Mouse (Mus musculus) hindbrain, embryonic 11.5 days (tissue): ENCODE data around the gene Wdr20. TPM values are rescaled to one million over a fixed set of nuclear protein-coding genes. Genes with fewer than 3 reads are reported as not detected.

Source experiments
- ATAC-seq: fragments of 200-750 bp; cut with Nextera tagmentation; 2 replicates; pipeline ENCODE4 v1.8.0; 2017; ENCODE audit warnings: mild to moderate bottlenecking, moderate TSS enrichment, moderate library complexity; ENCODE audit not compliant: low FRiP score
- DNase-seq: peaks from one replicate; pipeline ENCODE4 v3.0.0-alpha.2; 2015; ENCODE audit warnings: low spot score
- H3K27ac ChIP-seq: fragments of 300-500 bp; sonication (generic); 2 replicates; pipeline ENCODE4 v1.5.1; 2014; ENCODE audit warnings: mild to moderate bottlenecking, low read depth, low read length
- H3K27me3 ChIP-seq: fragments of 300-500 bp; sonication (generic); 2 replicates; pipeline ENCODE4 v1.6.1; 2014; ENCODE audit warnings: mild to moderate bottlenecking, low read length, moderate library complexity, mixed read lengths; ENCODE audit not compliant: control insufficient read depth, insufficient read depth
- H3K36me3 ChIP-seq: fragments of 300-500 bp; sonication (generic); 2 replicates; pipeline ENCODE4 v1.6.1; 2014; ENCODE audit warnings: mild to moderate bottlenecking, low read length, moderate library complexity, mixed read lengths; ENCODE audit not compliant: control insufficient read depth, insufficient read depth
- H3K4me1 ChIP-seq: fragments of 300-500 bp; sonication (generic); replicated peaks from 2 replicates; pipeline ENCODE4 v1.6.1; 2014; ENCODE audit warnings: low read length, mixed read lengths; ENCODE audit not compliant: control insufficient read depth, insufficient read depth
- H3K4me2 ChIP-seq: fragments of 300-500 bp; sonication (generic); replicated peaks from 2 replicates; pipeline ENCODE4 v1.6.1; 2014; ENCODE audit warnings: mild to moderate bottlenecking, low read depth, low read length
- H3K4me3 ChIP-seq: fragments of 300-500 bp; sonication (generic); 2 replicates; pipeline ENCODE4 v1.5.1; 2014; ENCODE audit warnings: low read depth, low read length
- H3K9ac ChIP-seq: fragments of 300-500 bp; sonication (generic); 2 replicates; pipeline ENCODE4 v1.6.1; 2014; ENCODE audit warnings: low read depth, low read length
- H3K9me3 ChIP-seq: fragments of 300-500 bp; sonication (generic); 2 replicates; pipeline ENCODE4 v1.6.1; 2016; ENCODE audit warnings: low read length; ENCODE audit not compliant: control insufficient read depth
- WGBS: fragments of 180-500 bp; shearing (Covaris S2); extraction: QIAGEN DNeasy Blood & Tissue Kit; methylation state at CpG from one replicate; pipeline ENCODE4 v1.1.7; 2014; 5-methylcytosine and 5-hydroxymethylcytosine counted together
- polyA plus RNA-seq: library from polyadenylated mRNA; unstranded; fragments of >200 nt; fragmentation: Nextera tagmentation; extraction: Ambion mirVana; gene quantifications from 2 replicates; pipeline ENCODE4 v1.2.1, GENCODE M21; 2014

The Wdr20 gene
- polyA plus RNA-seq, 1 experiment from 2014 or later, result 22.8 TPM

GRCm38 (mm10) chr12:110844227-110845130, 106.7 kb downstream of the Wdr20 start:
- 0 out of 2 replicates have a peak, but pooled peaks cover 2% of the 10 kb centered on the region for H3K4me1 ChIP-seq
- H3K4me2 ChIP-seq, result peak overlapping the region; percentile 60
- H3K4me3 ChIP-seq, result peak overlapping the region; percentile 45
- no peaks in the 10 kb centered on the region for H3K9me3 ChIP-seq
- H3K27me3 ChIP-seq, result peaks cover 6% of the 10 kb centered on the region
- DNase-seq (peak; percentile 54), ATAC-seq (0 out of 2 replicates have a peak, but pooled peaks have one; percentile 2)
- no peak overlapping the region for H3K27ac ChIP-seq
- H3K9ac ChIP-seq, result peak overlapping the region; percentile 40; the same call in 1 of the 2 replicates
- WGBS, result 1% methylated on average over 42 of the region's 42 CpGs
- H3K36me3 ChIP-seq, result no peaks in the 10 kb centered on the region

GRCm38 (mm10) chr12:110845131-110845880, 107.6 kb downstream of the Wdr20 start:
- Histone ChIP-seq H3K4me2 (peak overlapping the region; percentile 60), H3K27ac (no peak overlapping the region), H3K4me3 (peak overlapping the region; percentile 45), H3K36me3 (no peaks in the 10 kb centered on the region), H3K9ac (peak overlapping the region; percentile 33; the same call in 1 of the 2 replicates), H3K9me3 (no peaks in the 10 kb centered on the region), H3K4me1 (0 out of 2 replicates have a peak, but pooled peaks cover 2% of the 10 kb centered on the region), H3K27me3 (peaks cover 6% of the 10 kb centered on the region)
- ATAC-seq (peak; percentile 83), DNase-seq (peak; percentile 96)
- WGBS, result under 1% methylated on average over 36 of the region's 36 CpGs

GRCm38 (mm10) chr12:110846191-110846765, 108.5 kb downstream of the Wdr20 start:
- Histone ChIP-seq H3K9me3 (no peaks in the 10 kb centered on the region), H3K4me1 (0 out of 2 replicates have a peak, but pooled peaks cover 2% of the 10 kb centered on the region), H3K36me3 (no peaks in the 10 kb centered on the region), H3K27me3 (peaks cover 6% of the 10 kb centered on the region), H3K4me2 (peak overlapping the region; percentile 60), H3K9ac (no peak overlapping the region), H3K27ac (no peak overlapping the region), H3K4me3 (peak overlapping the region; percentile 45; the same call in 1 of the 2 replicates)
- DNase-seq (no peak), ATAC-seq (no peak)
- WGBS, result 73% methylated on average over 6 of the region's 6 CpGs

- DNase-seq (peak; percentile 89), ATAC-seq (peak; percentile 86)
- Histone ChIP-seq H3K27me3 (no peaks in the 10 kb centered on the region; the same call in 1 of the 2 replicates), H3K9me3 (no peaks in the 10 kb centered on the region), H3K27ac (peak within 1 kb of the TSS; percentile 33; the same call in 1 of the 2 replicates), H3K4me2 (peak within 1 kb of the TSS; percentile 78), H3K9ac (peak within 1 kb of the TSS; percentile 90), H3K36me3 (no peaks in the 10 kb centered on the region), H3K4me3 (peak within 1 kb of the TSS; percentile 88), H3K4me1 (no peaks in the 10 kb centered on the region)
- WGBS, result under 1% methylated on average over 69 of the region's 89 CpGs
Measured at GRCm38 (mm10) chr12:110850010-110850928, 112.5 kb downstream of the Wdr20 start, which contains the start of gene Zfp839. Gene Zfp839 (plus strand): TSS chr12:110850253.

DNA sequence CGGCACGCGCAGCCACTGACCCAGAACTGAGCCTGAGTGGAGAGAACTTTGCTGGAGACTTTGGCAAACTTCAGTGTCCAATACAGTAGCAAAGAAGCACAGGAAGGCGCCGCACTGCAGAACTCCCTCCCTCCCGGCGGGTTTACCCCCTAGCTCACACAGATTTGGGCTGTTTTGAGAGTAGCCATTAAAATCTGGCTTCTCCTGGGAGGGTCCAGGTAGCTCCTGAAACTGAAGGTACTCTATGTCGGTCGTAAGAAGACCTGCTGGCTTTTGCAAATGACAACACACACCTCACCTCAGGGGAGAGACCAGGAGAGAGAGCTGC, 113.1 kb downstream of the Wdr20 start:
- H3K4me1 ChIP-seq, result no peaks in the 10 kb centered on the region
- no peaks in the 10 kb centered on the region for H3K9me3 ChIP-seq
- H3K4me2 ChIP-seq, result peak overlapping the region; percentile 78
- ATAC-seq (no peak), DNase-seq (no peak)
- H3K9ac ChIP-seq, result peak overlapping the region; percentile 90
- WGBS, result 23% methylated on average over 9 of the region's 9 CpGs
- H3K4me3 ChIP-seq, result peak overlapping the region; percentile 88
- H3K27me3 ChIP-seq, result no peaks in the 10 kb centered on the region; the same call in 1 of the 2 replicates
- H3K36me3 ChIP-seq, result no peaks in the 10 kb centered on the region
- H3K27ac ChIP-seq, result no peak overlapping the region

DNA sequence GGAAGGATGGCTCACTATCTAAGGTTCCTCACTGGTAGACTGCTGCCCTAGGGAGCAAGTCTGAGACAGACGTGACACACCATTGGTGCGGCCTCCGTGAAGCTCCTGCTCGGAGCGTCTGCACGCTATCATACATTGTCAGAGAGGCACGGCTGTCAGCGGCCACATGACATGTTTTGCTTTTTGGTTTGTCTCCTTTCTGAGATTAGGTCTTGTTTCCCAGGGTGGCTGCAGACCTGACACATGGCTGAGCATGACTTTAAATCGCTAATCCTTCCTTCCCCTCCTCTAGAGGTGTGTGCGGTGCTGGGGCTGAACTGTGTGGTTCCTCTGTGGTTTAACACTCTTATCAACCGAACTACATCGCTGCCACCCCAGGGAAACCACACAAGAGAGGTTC, 113.7 kb downstream of the Wdr20 start:
- WGBS, result 86% methylated on average over 12 of the region's 12 CpGs

DNA sequence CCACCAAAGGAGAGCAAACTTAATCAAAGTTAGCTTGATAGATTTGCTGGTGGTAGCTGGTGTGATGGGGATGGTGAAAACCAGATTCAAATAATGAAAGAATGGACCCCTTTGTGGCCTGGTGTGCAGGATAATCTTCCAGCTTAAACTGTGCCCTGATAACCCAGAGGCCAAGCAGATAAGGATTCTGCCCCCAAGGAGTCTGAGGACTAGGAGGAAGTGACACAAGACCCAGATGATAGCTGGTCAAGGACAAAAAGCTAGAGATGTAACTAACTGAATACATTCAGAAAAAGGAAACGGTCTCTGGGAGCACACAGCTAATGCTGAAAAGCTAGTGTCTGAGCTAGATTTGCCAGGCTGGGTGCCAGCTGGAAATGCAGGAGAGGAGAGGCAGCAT, 114.2 kb downstream of the Wdr20 start:
- Histone ChIP-seq H3K9ac (no peak overlapping the region), H3K27ac (no peak overlapping the region), H3K27me3 (no peaks in the 10 kb centered on the region), H3K9me3 (no peaks in the 10 kb centered on the region), H3K4me1 (no peaks in the 10 kb centered on the region), H3K4me3 (no peak overlapping the region), H3K36me3 (no peaks in the 10 kb centered on the region), H3K4me2 (no peak overlapping the region)
- DNase-seq (no peak), ATAC-seq (no peak)
- 86% methylated on average over 1 of the region's 1 CpGs for WGBS

More for the DNA sequence above, 113.7 kb downstream of the Wdr20 start:
- H3K4me3 ChIP-seq, result no peak overlapping the region
- no peaks in the 10 kb centered on the region for H3K9me3 ChIP-seq
- no peak overlapping the region for H3K9ac ChIP-seq
- no peaks in the 10 kb centered on the region for H3K36me3 ChIP-seq
- DNase-seq, result no peak
- no peak for ATAC-seq
- no peak overlapping the region for H3K4me2 ChIP-seq
- H3K4me1 ChIP-seq, result no peaks in the 10 kb centered on the region
- no peaks in the 10 kb centered on the region; the same call in 1 of the 2 replicates for H3K27me3 ChIP-seq
- no peak overlapping the region for H3K27ac ChIP-seq
